Mouse (Mus musculus) brain, embryonic 14.5 days (tissue): ENCODE measurements at regions not wholly inside any gene's neighbourhood (a gene's known extent, or its start where the extent isn't known, plus 50 kb on each side); places are given as distances from the start of the nearest gene placed in this dataset.
A peak's percentile ranks its signal among the peaks of the same experiment; 100 is the strongest.

ENCODE experiments used
- DNase-seq: peaks from one replicate; pipeline ENCODE4 v3.0.0-alpha.2; 2011; ENCODE audit warnings: low read depth
- CTCF ChIP-seq: fragments of 200-500 bp; IDR thresholded peaks from 2 replicates; pipeline ENCODE4 v1.5.1; 2012; ENCODE audit warnings: inconsistent platforms, mild to moderate bottlenecking, moderate library complexity, borderline replicate concordance; ENCODE audit not compliant: insufficient read depth, insufficient read length; ENCODE audit errors: extremely low read depth
- POLR2A ChIP-seq: fragments of 200-500 bp; IDR thresholded peaks from 2 replicates; pipeline ENCODE4 v1.6.1; 2012; ENCODE audit warnings: mild to moderate bottlenecking, inconsistent platforms, borderline replicate concordance; ENCODE audit not compliant: poor library complexity, insufficient read depth, insufficient read length, severe bottlenecking; ENCODE audit errors: extremely low read depth

GRCm38 (mm10) chr10:98044579-98044978 is 318.0 kb upstream of the C030005K15Rik start:
- DNase-seq, result no peak
- no peak for TF ChIP-seq CTCF

- peak; percentile 44 for DNase-seq
Observed at GRCm38 (mm10) chr10:98073432-98073831, 346.9 kb upstream of the C030005K15Rik start.

GRCm38 (mm10) chr10:98084881-98085280 is 358.3 kb upstream of the C030005K15Rik start:
- no peak for DNase-seq
- TF ChIP-seq POLR2A (no peak), CTCF (no peak)

More at GRCm38 (mm10) chr10:98073432-98073831, 346.9 kb upstream of the C030005K15Rik start:
- TF ChIP-seq POLR2A, result no peak
- TF ChIP-seq CTCF, result no peak

GRCm38 (mm10) chr10:98116296-98116695 is 389.7 kb upstream of the C030005K15Rik start:
- no peak for TF ChIP-seq POLR2A
- TF ChIP-seq CTCF, result no peak
- no peak for DNase-seq

GRCm38 (mm10) chr10:98125713-98126112 is 399.2 kb upstream of the C030005K15Rik start:
- DNase-seq, result no peak
- no peak for TF ChIP-seq POLR2A
- TF ChIP-seq CTCF, result no peak

- no peak for DNase-seq
- no peak for TF ChIP-seq POLR2A
Observed at GRCm38 (mm10) chr10:98135026-98135425, 408.5 kb upstream of the C030005K15Rik start.

- no peak for TF ChIP-seq POLR2A
- no peak for TF ChIP-seq CTCF
- DNase-seq, result no peak
Observed at GRCm38 (mm10) chr10:98145773-98146172, 419.2 kb upstream of the C030005K15Rik start.

GRCm38 (mm10) chr10:98146998-98147863 is 420.7 kb upstream of the C030005K15Rik start:
- TF ChIP-seq CTCF, result no peak
- TF ChIP-seq POLR2A, result no peak
- peak; percentile 46 for DNase-seq

GRCm38 (mm10) chr10:98155982-98156381 is 429.4 kb upstream of the C030005K15Rik start:
- no peak for DNase-seq
- TF ChIP-seq POLR2A, result no peak
- TF ChIP-seq CTCF, result no peak

- TF ChIP-seq POLR2A (no peak), CTCF (no peak)
- peak; percentile 43 for DNase-seq
Observed at GRCm38 (mm10) chr10:98185666-98186065, 459.1 kb upstream of the C030005K15Rik start.

- peak; percentile 55 for DNase-seq
- TF ChIP-seq POLR2A, result no peak
- TF ChIP-seq CTCF, result no peak
Observed at GRCm38 (mm10) chr10:98196852-98197251, 470.3 kb upstream of the C030005K15Rik start.

GRCm38 (mm10) chr10:98210246-98210645 is 483.7 kb upstream of the C030005K15Rik start:
- no peak for DNase-seq
- no peak for TF ChIP-seq CTCF
- no peak for TF ChIP-seq POLR2A

GRCm38 (mm10) chr10:98212876-98213587 is 486.5 kb upstream of the C030005K15Rik start:
- no peak for TF ChIP-seq POLR2A
- no peak for DNase-seq
